Comparison of ENCODE assay signal across 24 mouse cellular contexts in genomic region chr9:92316791-92317190, GRCm38 (mm10). TPM values are rescaled to one million over a fixed set of nuclear protein-coding genes. Genes with fewer than 3 reads are reported as not detected.
"Had no signal": no experiment of that assay in that cellular context is flagged by ENCODE, and none has a peak within 500 bp of the region (broad histone marks: within the 10 kb centered on the region; RNA-seq: fewer than 3 reads in every experiment).

No protein-coding gene starts in this region.

- H3K4me3 ChIP-seq: lung, embryonic 15.5 days; megakaryocyte, embryonic 14.5 days; midbrain, embryonic 13.5 days; midbrain, embryonic 15.5 days; neural tube, embryonic 12.5 days; stomach, embryonic 15.5 days had no signal

- H3K9ac ChIP-seq: liver, postnatal 0 days; lung, embryonic 15.5 days; midbrain, embryonic 13.5 days; midbrain, embryonic 15.5 days; neural tube, embryonic 12.5 days; stomach, embryonic 15.5 days had no signal

- ATAC-seq: liver, postnatal 0 days; lung, postnatal 0 days; midbrain, embryonic 13.5 days; midbrain, embryonic 15.5 days had no signal

- H3K9me3 ChIP-seq: lung, embryonic 15.5 days; megakaryocyte, embryonic 14.5 days; midbrain, embryonic 13.5 days; midbrain, embryonic 15.5 days; neural tube, embryonic 12.5 days; stomach, embryonic 15.5 days had no signal

- DNase-seq: liver, postnatal 0 days; lung, postnatal 14 days; lung, postnatal 36 days; right cerebral cortex, postnatal 14 days; thymus, adult 2 months; thymus, postnatal 25 days; thymus, postnatal 4 days had no signal

- H3K36me3 ChIP-seq: lung, embryonic 15.5 days; midbrain, embryonic 13.5 days; midbrain, embryonic 15.5 days; neural tube, embryonic 12.5 days; stomach, embryonic 15.5 days had no signal

- H3K4me2 ChIP-seq: lung, embryonic 15.5 days; midbrain, embryonic 11.5 days; midbrain, embryonic 13.5 days; midbrain, embryonic 15.5 days; neural tube, embryonic 12.5 days; stomach, embryonic 15.5 days had no signal

- H3K27me3 ChIP-seq: lung, embryonic 15.5 days; megakaryocyte, embryonic 14.5 days; midbrain, embryonic 13.5 days; midbrain, embryonic 15.5 days; neural tube, embryonic 12.5 days; stomach, embryonic 15.5 days had no signal

- H3K27ac ChIP-seq: lung, embryonic 15.5 days; macrophage; midbrain, embryonic 13.5 days; midbrain, embryonic 15.5 days; neural tube, embryonic 12.5 days; stomach, embryonic 15.5 days; stomach, postnatal 0 days had no signal

- H3K4me1 ChIP-seq: midbrain, embryonic 13.5 days; midbrain, embryonic 15.5 days; neural tube, embryonic 12.5 days; stomach, embryonic 15.5 days had no signal

RNA-seq across cellular contexts. Expression of gene 1700057G04Rik, which starts 7.6 kb away (rescaled TPM):
- total RNA-seq: megakaryocyte progenitor cell, adult 5-6 weeks; midbrain, postnatal 0 days; neutrophil, adult 5-6 weeks had no signal
- polyA plus RNA-seq: liver, postnatal 0 days; lung, embryonic 15.5 days; lung, postnatal 0 days; macrophage; midbrain, embryonic 11.5 days; midbrain, embryonic 13.5 days; midbrain, embryonic 15.5 days; midbrain, postnatal 0 days; neural tube, embryonic 12.5 days; neural tube, embryonic 14.5 days; spleen, adult 2 months; stomach, embryonic 15.5 days; stomach, postnatal 0 days; thymus, adult 2 months; urinary bladder, adult 2 months had no signal

RNA-seq across cellular contexts. Expression of gene Plscr2, which starts 41.4 kb away (rescaled TPM):
- total RNA-seq: monocyte, adult 5-6 weeks had no signal
- polyA plus RNA-seq: macrophage; neural tube, embryonic 14.5 days had no signal
